Mouse (Mus musculus) embryonic facial prominence, embryonic 14.5 days (tissue): ENCODE results near the gene Camk2g. TPM values are rescaled to one million over a fixed set of nuclear protein-coding genes. Genes with fewer than 3 reads are reported as not detected.
A peak's percentile ranks its signal among the peaks of the same experiment; 100 is the strongest.

ENCODE experiments used
- ATAC-seq: fragments of 200-750 bp; cut with Nextera tagmentation; 2 replicates; pipeline ENCODE4 v1.8.0; 2017; ENCODE audit warnings: low read depth, moderate number of reproducible peaks, moderate TSS enrichment
- DNase-seq: peaks from one replicate; pipeline ENCODE4 v3.0.0-alpha.2; 2015; ENCODE audit warnings: low spot score
- H3K27ac ChIP-seq: fragments of 300-500 bp; sonication (generic); replicated peaks from 2 replicates; pipeline ENCODE4 v1.5.1; 2014; ENCODE audit warnings: low read depth, mild to moderate bottlenecking, low read length, moderate library complexity
- H3K27me3 ChIP-seq: fragments of 300-500 bp; sonication (generic); replicated peaks from 2 replicates; pipeline ENCODE4 v1.6.1; 2014; ENCODE audit warnings: low read length; ENCODE audit not compliant: control insufficient read depth, insufficient read depth
- H3K36me3 ChIP-seq: fragments of 300-500 bp; sonication (generic); 2 replicates; pipeline ENCODE4 v1.6.1; 2014; ENCODE audit warnings: low read length, mixed read lengths; ENCODE audit not compliant: control insufficient read depth, insufficient read depth
- H3K4me1 ChIP-seq: fragments of 300-500 bp; sonication (generic); 2 replicates; pipeline ENCODE4 v1.6.1; 2014; ENCODE audit warnings: antibody characterized with exemption, low read length; ENCODE audit not compliant: control insufficient read depth, insufficient read depth
- H3K4me2 ChIP-seq: fragments of 300-500 bp; sonication (generic); 2 replicates; pipeline ENCODE4 v1.6.1; 2014; ENCODE audit warnings: low read depth, mild to moderate bottlenecking, low read length, moderate library complexity, mixed read lengths
- H3K4me3 ChIP-seq: fragments of 300-500 bp; sonication (generic); 2 replicates; pipeline ENCODE4 v1.5.1; 2014; ENCODE audit warnings: low read depth, mild to moderate bottlenecking, low read length
- H3K9ac ChIP-seq: fragments of 300-500 bp; sonication (generic); 2 replicates; pipeline ENCODE4 v1.6.1; 2014; ENCODE audit warnings: low read depth, mild to moderate bottlenecking, low read length, moderate library complexity, mixed read lengths
- H3K9me3 ChIP-seq: fragments of 300-500 bp; sonication (generic); 2 replicates; pipeline ENCODE4 v1.6.1; 2016; ENCODE audit warnings: low read length; ENCODE audit not compliant: control insufficient read depth
- WGBS: fragments of 180-500 bp; shearing (Covaris S2); extraction: QIAGEN DNeasy Blood & Tissue Kit; methylation state at CpG from one replicate; pipeline ENCODE4 v1.1.7; 2014; 5-methylcytosine and 5-hydroxymethylcytosine counted together
- polyA plus RNA-seq: library from polyadenylated mRNA; unstranded; fragments of >200 nt; fragmentation: Nextera tagmentation; extraction: Ambion mirVana; gene quantifications from 2 replicates; pipeline ENCODE4 v1.2.1, GENCODE M21; 2014

The Camk2g gene
- polyA plus RNA-seq, 1 experiment from 2014 or later: 54.6 TPM

- DNase-seq (peak; percentile 64), ATAC-seq (no peak)
- Histone ChIP-seq H3K4me3 (no peak overlapping the region), H3K9ac (no peak overlapping the region; the same call in 1 of the 2 replicates), H3K27ac (no peak overlapping the region), H3K36me3 (peaks cover 99% of the 10 kb centered on the region), H3K4me1 (no peaks in the 10 kb centered on the region), H3K27me3 (no peaks in the 10 kb centered on the region), H3K9me3 (no peaks in the 10 kb centered on the region), H3K4me2 (no peak overlapping the region)
- WGBS: 29% methylated on average over 5 of the region's 5 CpGs
Measured at GRCm38 (mm10) chr14:20724043-20724442, 69.8 kb downstream of the Camk2g start.

- WGBS: 92% methylated on average over 12 of the region's 12 CpGs
- H3K4me3 ChIP-seq: no peak overlapping the region
- no peaks in the 10 kb centered on the region for H3K9me3 ChIP-seq
- H3K4me2 ChIP-seq: no peak overlapping the region
- no peak overlapping the region for H3K9ac ChIP-seq
- H3K27me3 ChIP-seq: no peaks in the 10 kb centered on the region
- H3K4me1 ChIP-seq: no peaks in the 10 kb centered on the region
- ATAC-seq (no peak), DNase-seq (no peak)
- H3K36me3 ChIP-seq: peaks cover 99% of the 10 kb centered on the region
- no peak overlapping the region for H3K27ac ChIP-seq
Measured at GRCm38 (mm10) chr14:20723006-20723405, 70.9 kb downstream of the Camk2g start.

GRCm38 (mm10) chr14:20721371-20721770 lies 72.5 kb downstream of the Camk2g start:
- Histone ChIP-seq H3K4me3 (no peak overlapping the region), H3K9ac (no peak overlapping the region), H3K27me3 (no peaks in the 10 kb centered on the region), H3K36me3 (peaks cover 99% of the 10 kb centered on the region), H3K4me1 (no peaks in the 10 kb centered on the region), H3K27ac (no peak overlapping the region), H3K4me2 (no peak overlapping the region), H3K9me3 (no peaks in the 10 kb centered on the region)
- no peak for DNase-seq
- 82% methylated on average over 4 of the region's 4 CpGs for WGBS
- ATAC-seq: no peak

GRCm38 (mm10) chr14:20719767-20720166 lies 74.1 kb downstream of the Camk2g start:
- Histone ChIP-seq H3K9ac (no peak overlapping the region), H3K27ac (no peak overlapping the region), H3K9me3 (no peaks in the 10 kb centered on the region), H3K4me2 (no peak overlapping the region), H3K36me3 (peaks cover 99% of the 10 kb centered on the region), H3K4me3 (no peak overlapping the region), H3K27me3 (no peaks in the 10 kb centered on the region), H3K4me1 (no peaks in the 10 kb centered on the region)
- no peak for DNase-seq
- 90% methylated on average over 12 of the region's 12 CpGs for WGBS
- no peak for ATAC-seq

GRCm38 (mm10) chr14:20718443-20718842 lies 75.4 kb downstream of the Camk2g start:
- H3K9ac ChIP-seq: no peak overlapping the region
- H3K4me3 ChIP-seq: no peak overlapping the region
- H3K9me3 ChIP-seq: no peaks in the 10 kb centered on the region
- 84% methylated on average over 10 of the region's 10 CpGs for WGBS
- H3K36me3 ChIP-seq: peaks cover 100% of the 10 kb centered on the region
- H3K27me3 ChIP-seq: no peaks in the 10 kb centered on the region
- DNase-seq (no peak), ATAC-seq (no peak)
- H3K27ac ChIP-seq: no peak overlapping the region
- H3K4me2 ChIP-seq: no peak overlapping the region
- H3K4me1 ChIP-seq: no peaks in the 10 kb centered on the region

GRCm38 (mm10) chr14:20713832-20714231 lies 80.1 kb downstream of the Camk2g start:
- H3K9ac ChIP-seq: no peak overlapping the region
- ATAC-seq (no peak), DNase-seq (no peak)
- 81% methylated on average over 11 of the region's 11 CpGs for WGBS
- H3K9me3 ChIP-seq: no peaks in the 10 kb centered on the region
- H3K27ac ChIP-seq: no peak overlapping the region
- no peak overlapping the region for H3K4me3 ChIP-seq
- H3K27me3 ChIP-seq: no peaks in the 10 kb centered on the region
- H3K36me3 ChIP-seq: peaks cover 90% of the 10 kb centered on the region
- no peak overlapping the region for H3K4me2 ChIP-seq
- peaks cover 5% of the 10 kb centered on the region for H3K4me1 ChIP-seq

GRCm38 (mm10) chr14:20708239-20708638 lies 85.6 kb downstream of the Camk2g start:
- Histone ChIP-seq H3K4me2 (peak overlapping the region; percentile 75), H3K4me3 (peak overlapping the region; percentile 97), H3K36me3 (peaks cover 40% of the 10 kb centered on the region), H3K9me3 (no peaks in the 10 kb centered on the region), H3K27me3 (no peaks in the 10 kb centered on the region), H3K27ac (peak overlapping the region; percentile 80; the same call in 1 of the 2 replicates), H3K9ac (peak overlapping the region; percentile 95), H3K4me1 (peaks cover 10% of the 10 kb centered on the region)
- ATAC-seq (no peak), DNase-seq (no peak)
- 7% methylated on average over 10 of the region's 10 CpGs for WGBS

GRCm38 (mm10) chr14:20707201-20708190 lies 86.4 kb downstream of the Camk2g start, which contains the start of gene Zswim8:
Zswim8 (plus strand) TSS chr14:20707552.
- DNase-seq: peak; percentile 97
- Histone ChIP-seq H3K36me3 (peaks cover 32% of the 10 kb centered on the region), H3K4me1 (peaks cover 10% of the 10 kb centered on the region), H3K27ac (peak within 1 kb of the TSS; percentile 80), H3K9ac (peak within 1 kb of the TSS; percentile 95), H3K4me2 (peak within 1 kb of the TSS; percentile 75), H3K9me3 (no peaks in the 10 kb centered on the region), H3K27me3 (no peaks in the 10 kb centered on the region), H3K4me3 (peak within 1 kb of the TSS; percentile 97)
- WGBS: under 1% methylated on average over 44 of the region's 80 CpGs
- peak; percentile 94 for ATAC-seq
